Mouse (Mus musculus): ENCODE results near the gene Cd300lg. TPM values are rescaled to one million over a fixed set of nuclear protein-coding genes. Genes with fewer than 3 reads are reported as not detected.

The Cd300lg gene
- polyA plus RNA-seq, 1 experiment from 2014 or later: 1.6 TPM

Other genes starting within 250 kb of the Cd300lg start
- gene Meox1, start 147.1 kb upstream of the Cd300lg start, polyA plus RNA-seq (2015; fragmentation: Nextera tagmentation; extraction: Ambion mirVana): 4.4 and 4.5 TPM in 2 replicates
- gene Sost, start 74.5 kb upstream of the Cd300lg start, polyA plus RNA-seq (2015; fragmentation: Nextera tagmentation; extraction: Ambion mirVana): 0.13 TPM in 2 replicates
- gene Cfap97d1, start 57.2 kb upstream of the Cd300lg start, polyA plus RNA-seq (2015; fragmentation: Nextera tagmentation; extraction: Ambion mirVana): not detected in 2 replicates
- 25.6 and 26.5 TPM in 2 replicates for gene Dusp3, start 54.5 kb upstream of the Cd300lg start, polyA plus RNA-seq (2015; fragmentation: Nextera tagmentation; extraction: Ambion mirVana)
- 7.6 and 7.9 TPM in 2 replicates for gene Mpp3, start 13.0 kb upstream of the Cd300lg start, polyA plus RNA-seq (2015; fragmentation: Nextera tagmentation; extraction: Ambion mirVana)
- gene Mpp2, start 47.0 kb downstream of the Cd300lg start, polyA plus RNA-seq (2015; fragmentation: Nextera tagmentation; extraction: Ambion mirVana): 6.2 and 6.8 TPM in 2 replicates
- gene Ppy, start 59.8 kb downstream of the Cd300lg start, polyA plus RNA-seq (2015; fragmentation: Nextera tagmentation; extraction: Ambion mirVana): 4.5 and 6.2 TPM in 2 replicates
- gene Pyy, start 66.3 kb downstream of the Cd300lg start, polyA plus RNA-seq (2015; fragmentation: Nextera tagmentation; extraction: Ambion mirVana): 57.2 and 75.0 TPM in 2 replicates
- 24.0 and 25.6 TPM in 2 replicates for gene Nags, start 104.0 kb downstream of the Cd300lg start, polyA plus RNA-seq (2015; fragmentation: Nextera tagmentation; extraction: Ambion mirVana)
- gene Tmem101, start 114.9 kb downstream of the Cd300lg start, polyA plus RNA-seq (2015; fragmentation: Nextera tagmentation; extraction: Ambion mirVana): 23.8 and 26.4 TPM in 2 replicates
- gene Lsm12, start 143.8 kb downstream of the Cd300lg start, polyA plus RNA-seq (2015; fragmentation: Nextera tagmentation; extraction: Ambion mirVana): 118 and 140 TPM in 2 replicates
- gene G6pc3, start 148.1 kb downstream of the Cd300lg start, polyA plus RNA-seq (2015; fragmentation: Nextera tagmentation; extraction: Ambion mirVana): 31.1 and 33.9 TPM in 2 replicates
- gene Hdac5, start 188.7 kb downstream of the Cd300lg start, polyA plus RNA-seq (2015; fragmentation: Nextera tagmentation; extraction: Ambion mirVana): 54.3 and 62.8 TPM in 2 replicates
- 13.1 and 13.5 TPM in 2 replicates for gene BC030867, start 207.4 kb downstream of the Cd300lg start, polyA plus RNA-seq (2015; fragmentation: Nextera tagmentation; extraction: Ambion mirVana)
- 0.08 TPM in 1 of 2 replicates, not detected in the other for gene Asb16, start 227.2 kb downstream of the Cd300lg start, polyA plus RNA-seq (2015; fragmentation: Nextera tagmentation; extraction: Ambion mirVana)
- 44.3 and 48.5 TPM in 2 replicates for gene Tmub2, start 243.4 kb downstream of the Cd300lg start, polyA plus RNA-seq (2015; fragmentation: Nextera tagmentation; extraction: Ambion mirVana)